Mouse (Mus musculus) liver, adult (tissue): ENCODE measurements at regions not wholly inside any gene's neighbourhood (a gene's known extent, or its start where the extent isn't known, plus 50 kb on each side); places are given as distances from the start of the nearest gene placed in this dataset.
A peak's percentile ranks its signal among the peaks of the same experiment; 100 is the strongest.

Source experiments
- GATA4 ChIP-seq: IDR thresholded peaks from 2 replicates; pipeline ENCODE4 v1.6.1; 2014; ENCODE audit warnings: mild to moderate bottlenecking, low read length; ENCODE audit not compliant: insufficient replicate concordance

GRCm38 (mm10) chr7:37215498-37215897 is 517.6 kb downstream of the Tshz3 start:
- peak; percentile 65; the same call in 1 of the 2 replicates for TF ChIP-seq GATA4

- no peak for TF ChIP-seq GATA4
These were observed 522.6 kb downstream of the Tshz3 start for GRCm38 (mm10) chr7:37220476-37220875.

DNA sequence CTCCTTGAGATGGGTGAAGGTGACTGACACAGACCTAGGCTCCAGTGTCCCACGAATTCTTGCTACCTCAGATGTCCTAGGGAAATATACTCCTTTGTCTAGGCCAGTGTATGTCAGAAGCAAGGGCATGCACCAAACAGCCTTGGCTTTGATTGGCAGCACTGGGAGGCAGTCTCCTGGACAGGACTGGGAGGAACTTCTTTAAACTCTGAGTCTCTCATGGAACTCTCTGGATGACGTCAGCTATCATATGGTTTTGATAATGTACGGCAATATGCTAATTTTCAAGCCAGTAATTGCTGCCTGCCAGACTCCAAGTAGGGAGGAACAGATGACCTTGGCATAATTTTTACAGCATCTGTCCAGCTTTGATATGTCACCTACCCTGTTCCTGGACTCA is 528.5 kb downstream of the Tshz3 start:
- TF ChIP-seq GATA4, result no peak

DNA sequence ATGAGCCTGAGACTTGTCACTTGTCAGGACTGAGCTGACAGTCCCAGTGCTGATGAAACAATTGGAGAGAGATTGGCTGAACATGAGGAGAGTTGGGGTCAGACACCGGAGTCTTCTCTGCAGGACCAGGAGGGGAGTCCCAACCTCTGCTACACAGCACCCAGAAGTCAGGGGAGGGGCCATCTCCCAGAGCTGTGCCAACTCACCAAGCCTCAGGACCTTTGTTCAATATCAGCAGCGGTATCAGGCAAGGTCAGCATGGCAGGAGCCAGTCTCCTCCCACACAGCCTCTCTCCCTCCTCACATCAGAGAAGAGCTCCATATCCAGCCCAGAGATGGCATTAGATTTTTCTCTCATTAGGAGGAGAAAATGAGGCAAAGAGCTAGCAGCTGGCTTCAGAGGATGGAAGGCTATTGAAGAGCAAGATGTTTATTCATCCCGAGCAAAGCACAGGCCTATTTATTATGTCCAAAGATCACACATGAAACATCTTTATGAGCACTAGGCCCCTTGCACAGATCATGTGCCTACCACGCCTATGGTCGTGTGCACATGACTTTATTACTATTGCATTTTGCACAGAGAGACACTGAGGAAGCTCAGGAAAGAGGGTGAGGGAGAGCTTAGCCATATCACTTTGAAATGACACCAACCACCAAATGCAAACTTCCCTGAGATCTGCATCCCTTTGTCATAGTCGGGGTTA is 532.9 kb downstream of the Tshz3 start:
- TF ChIP-seq GATA4, result no peak

- TF ChIP-seq GATA4, result no peak
These were observed 532.6 kb downstream of the Zfp536 start for GRCm38 (mm10) chr7:37240832-37241231.

DNA sequence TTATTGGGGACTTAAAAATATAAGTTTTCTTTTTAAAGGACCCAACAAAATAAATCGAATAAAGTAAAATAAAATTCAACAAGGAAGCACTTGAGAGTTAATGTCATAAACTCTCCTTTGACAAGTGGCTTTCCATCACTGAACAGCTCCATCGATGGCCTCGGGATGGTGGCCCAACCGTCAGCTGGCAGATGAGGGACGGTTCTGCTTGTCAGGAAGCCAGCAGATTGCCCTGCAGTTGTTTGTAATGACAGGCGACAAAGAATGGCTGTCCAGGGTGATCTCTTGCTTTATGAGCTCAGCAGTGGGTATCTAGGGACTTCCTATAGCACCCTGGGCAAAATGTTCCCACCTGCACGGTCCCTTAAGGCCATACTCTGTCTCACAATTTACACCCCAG is 531.7 kb downstream of the Zfp536 start:
- no peak for TF ChIP-seq GATA4

GRCm38 (mm10) chr7:37242476-37242875 is 531.0 kb downstream of the Zfp536 start:
- TF ChIP-seq GATA4, result no peak

GRCm38 (mm10) chr7:37246156-37246555 is 527.3 kb downstream of the Zfp536 start:
- TF ChIP-seq GATA4, result no peak

- TF ChIP-seq GATA4, result no peak
These were observed 519.0 kb downstream of the Zfp536 start for GRCm38 (mm10) chr7:37254431-37254830.

DNA sequence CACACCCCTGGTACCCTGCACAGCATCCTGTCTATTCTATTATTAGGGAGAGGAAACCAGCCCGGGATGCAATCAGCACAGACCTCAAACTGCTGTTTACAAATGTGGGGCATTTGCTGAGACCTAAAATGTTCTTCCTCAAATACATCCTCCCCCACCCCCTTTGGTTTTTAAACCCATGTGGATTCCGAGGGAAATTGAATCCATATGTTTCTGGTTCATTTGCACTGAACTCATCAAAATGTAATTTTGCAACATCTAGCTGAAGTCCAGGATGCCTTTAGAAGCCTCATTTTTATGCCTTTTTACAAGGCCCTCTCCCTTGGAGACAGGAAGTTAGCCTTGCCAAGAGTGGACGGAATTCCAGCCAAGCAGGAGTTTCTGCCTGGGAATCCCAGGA is 517.6 kb downstream of the Zfp536 start:
- no peak for TF ChIP-seq GATA4

DNA sequence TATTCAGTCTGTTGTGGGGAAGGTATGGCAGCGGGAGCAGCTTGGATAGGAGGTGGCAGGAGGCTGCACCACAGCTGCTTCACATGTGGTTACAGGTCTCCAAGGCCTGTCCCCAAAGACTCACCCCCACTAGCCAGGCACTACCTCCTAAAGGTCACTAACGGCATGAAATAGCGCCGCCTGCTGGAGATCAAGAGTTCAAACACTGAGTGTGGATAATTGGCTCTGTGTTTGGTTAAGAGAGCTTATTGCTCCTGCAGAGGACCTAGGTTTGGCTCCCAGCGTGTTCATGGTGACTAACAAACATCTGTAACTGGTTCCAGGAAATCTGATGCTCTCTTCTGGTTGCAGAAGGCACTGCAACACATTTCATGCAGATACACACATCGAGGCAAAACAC is 514.1 kb downstream of the Zfp536 start:
- TF ChIP-seq GATA4, result no peak

GRCm38 (mm10) chr7:37262846-37263245 is 510.6 kb downstream of the Zfp536 start:
- TF ChIP-seq GATA4, result no peak

GRCm38 (mm10) chr7:37267404-37267803 is 506.0 kb downstream of the Zfp536 start:
- TF ChIP-seq GATA4, result no peak

GRCm38 (mm10) chr7:37270841-37271240 is 502.6 kb downstream of the Zfp536 start:
- TF ChIP-seq GATA4, result no peak

DNA sequence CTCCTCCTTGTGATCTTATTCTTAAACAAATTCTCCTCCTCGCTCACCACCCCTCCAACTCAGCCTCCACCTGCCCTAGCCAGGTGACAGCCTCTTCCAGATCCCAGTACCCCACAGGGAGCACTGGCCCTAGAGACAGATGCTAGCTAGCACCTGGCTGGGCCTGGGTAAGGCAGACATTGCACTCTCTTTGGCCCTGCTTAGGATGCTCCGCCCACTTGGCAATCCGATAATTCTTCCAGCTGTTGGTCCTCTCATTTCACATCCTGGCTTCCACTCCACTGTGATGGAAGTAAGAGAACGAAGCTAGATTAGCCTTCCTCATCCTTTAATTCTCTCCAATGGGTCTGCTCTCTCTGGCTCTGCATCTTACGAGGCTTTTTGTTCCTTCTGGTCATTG is 483.4 kb downstream of the Zfp536 start:
- TF ChIP-seq GATA4, result no peak

DNA sequence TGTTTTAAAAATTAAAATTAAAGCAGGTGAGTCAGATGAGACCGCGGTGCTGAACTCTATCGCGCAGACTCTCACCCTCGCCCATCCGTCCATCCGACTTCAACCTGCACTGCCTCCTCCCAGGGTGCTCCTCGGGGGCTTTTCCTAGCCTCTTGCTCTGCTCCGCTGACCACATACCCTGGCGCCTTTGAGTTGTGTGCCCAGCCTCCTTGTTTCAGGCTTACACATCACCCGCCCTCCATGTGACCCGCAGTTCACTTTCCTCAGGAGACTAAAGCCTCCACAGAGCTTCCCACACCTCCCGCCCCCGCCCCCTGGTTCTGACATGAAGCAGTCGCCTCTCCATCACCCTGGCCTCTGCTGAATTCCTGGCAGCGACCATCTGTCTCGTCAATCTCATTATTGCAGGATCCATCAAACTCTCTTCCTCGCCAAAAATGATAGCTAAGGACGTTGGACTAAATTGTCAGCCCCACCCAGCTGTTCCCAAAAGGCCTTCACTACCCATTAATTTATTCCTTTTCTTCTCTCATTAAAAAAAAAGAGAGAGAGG is 482.9 kb downstream of the Zfp536 start:
- TF ChIP-seq GATA4, result no peak

DNA sequence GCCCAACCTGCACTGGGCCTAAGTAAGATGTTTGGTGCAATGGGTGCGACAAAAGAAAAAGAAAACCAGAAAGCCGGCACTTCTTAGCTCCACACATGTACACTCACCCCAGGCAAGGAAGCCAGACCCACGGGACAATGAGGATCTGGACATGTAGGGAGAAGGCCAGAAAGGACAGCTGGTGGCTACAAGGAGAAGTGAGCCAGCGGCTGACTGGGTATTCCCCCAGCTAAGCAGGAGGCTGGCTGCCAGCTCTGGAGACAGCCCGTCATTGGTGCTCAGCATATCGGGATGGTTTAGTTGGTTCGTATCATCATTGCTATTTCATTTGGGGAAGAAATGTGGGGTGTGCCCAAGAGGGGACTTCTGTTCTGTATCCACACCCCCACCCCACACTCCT is 481.7 kb downstream of the Zfp536 start:
- no peak for TF ChIP-seq GATA4
